Mouse (Mus musculus) ES-CJ7 (cell line): Measurements from ENCODE around the gene Phyhd1.
A peak's percentile ranks its signal among the peaks of the same experiment; 100 is the strongest.

Experiments used
- DNase-seq: peaks from one replicate; pipeline ENCODE4 v3.0.0; 2011; ENCODE audit warnings: low read depth, low spot score

Phyhd1 gene

DNA sequence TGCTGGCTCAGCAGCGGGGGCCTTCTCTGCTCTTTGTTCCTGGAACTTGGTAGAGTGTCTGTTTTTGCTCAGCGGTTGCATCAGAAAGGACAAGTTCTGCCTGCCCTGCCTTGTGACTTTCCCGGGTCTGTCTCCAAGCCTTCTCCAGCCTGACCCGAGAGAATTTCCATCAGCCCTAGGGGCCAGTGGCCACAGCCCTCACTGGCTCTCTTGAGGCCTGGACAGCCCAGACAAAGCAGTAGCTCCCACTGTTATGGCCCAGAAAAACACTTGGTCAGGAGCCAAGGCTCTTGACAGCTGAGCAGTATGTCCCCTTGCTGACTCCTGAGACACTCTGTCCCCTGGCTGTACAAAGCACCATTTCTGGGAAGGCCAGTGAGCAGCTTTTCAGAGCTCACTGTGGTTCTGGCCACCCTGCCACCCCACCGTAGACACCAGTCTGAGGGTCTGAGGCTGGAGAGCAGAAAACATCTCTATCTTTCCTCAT is at the start of gene Phyhd1:
Gene Phyhd1 (plus strand): TSS at position 437 of the 487 bp plus-strand sequence.
- peak; percentile 26 for DNase-seq

DNA sequence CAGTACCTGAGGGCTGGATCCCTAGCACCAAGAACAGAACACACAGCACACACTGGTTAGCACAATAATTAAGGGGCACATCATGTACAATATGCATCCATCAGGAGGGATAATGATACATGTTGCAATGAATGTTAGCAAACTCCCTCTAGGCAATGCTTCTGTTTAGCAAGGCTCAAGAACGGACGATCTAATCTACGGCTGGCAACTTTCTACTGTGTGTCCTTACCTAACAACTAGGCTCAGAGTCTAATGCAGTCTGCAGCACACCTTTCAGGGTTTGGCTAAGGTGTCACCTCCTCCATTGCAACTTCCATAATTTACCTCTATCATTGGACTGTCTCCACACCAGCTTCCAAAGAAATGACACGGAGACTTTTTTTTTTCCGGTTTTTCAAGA is 49.7 kb upstream of the Phyhd1 start:
- no peak for DNase-seq

DNA sequence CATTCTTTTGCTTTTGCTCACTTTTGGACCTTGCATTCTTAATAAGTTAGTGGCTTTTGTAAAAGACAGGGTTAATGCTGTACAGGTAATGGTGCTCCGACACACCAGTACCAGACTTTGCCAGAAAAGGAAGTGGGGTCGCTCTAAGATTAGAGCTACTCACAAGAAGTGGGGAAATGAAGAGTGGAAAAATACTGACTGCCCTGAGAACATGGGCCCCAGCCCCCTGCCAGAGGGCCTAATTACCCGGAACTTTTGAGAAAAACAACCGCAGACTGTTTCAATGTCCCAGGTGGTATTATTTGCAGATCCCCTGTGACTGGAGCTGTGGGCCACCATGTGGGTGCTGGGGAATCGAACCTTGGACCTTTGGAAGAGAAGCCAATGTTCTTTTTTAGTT is 30.4 kb upstream of the Phyhd1 start:
- no peak for DNase-seq

DNA sequence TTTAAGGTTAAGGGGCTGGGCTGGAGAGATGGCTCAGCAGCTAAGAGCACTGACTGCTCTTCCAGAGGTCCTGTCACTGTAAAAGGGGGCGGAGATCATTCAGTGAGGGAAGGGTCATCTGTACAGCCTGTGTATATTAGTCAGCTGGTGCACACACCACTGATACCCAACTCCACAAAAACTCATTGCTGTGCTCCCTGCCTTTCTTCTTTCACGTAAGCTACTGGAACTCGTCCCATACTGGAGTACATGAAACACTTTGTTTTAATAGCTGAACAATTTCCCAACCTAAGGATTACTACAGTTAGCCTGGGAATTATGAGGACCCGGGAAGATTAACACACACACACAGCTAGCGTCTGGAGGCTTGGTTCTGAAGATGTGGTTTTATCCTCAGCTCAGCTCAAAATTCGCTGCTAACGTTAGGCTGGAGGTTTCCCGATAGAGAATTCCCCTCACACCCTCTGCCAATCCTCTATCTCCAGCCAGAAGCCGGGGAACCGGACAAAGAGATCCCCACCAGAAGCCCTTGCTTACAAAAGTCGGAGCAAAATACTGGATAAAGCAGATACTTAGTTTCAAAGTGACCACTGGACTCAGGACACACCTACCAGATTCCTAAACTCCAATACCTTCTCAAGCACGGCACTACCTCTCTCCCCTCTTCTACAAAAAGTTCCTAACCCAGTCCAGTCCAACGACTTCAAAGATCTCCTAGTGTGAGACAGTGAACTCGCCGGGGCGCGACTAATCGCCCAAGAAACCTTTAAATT is 29.4 kb upstream of the Phyhd1 start:
- DNase-seq = no peak

DNA sequence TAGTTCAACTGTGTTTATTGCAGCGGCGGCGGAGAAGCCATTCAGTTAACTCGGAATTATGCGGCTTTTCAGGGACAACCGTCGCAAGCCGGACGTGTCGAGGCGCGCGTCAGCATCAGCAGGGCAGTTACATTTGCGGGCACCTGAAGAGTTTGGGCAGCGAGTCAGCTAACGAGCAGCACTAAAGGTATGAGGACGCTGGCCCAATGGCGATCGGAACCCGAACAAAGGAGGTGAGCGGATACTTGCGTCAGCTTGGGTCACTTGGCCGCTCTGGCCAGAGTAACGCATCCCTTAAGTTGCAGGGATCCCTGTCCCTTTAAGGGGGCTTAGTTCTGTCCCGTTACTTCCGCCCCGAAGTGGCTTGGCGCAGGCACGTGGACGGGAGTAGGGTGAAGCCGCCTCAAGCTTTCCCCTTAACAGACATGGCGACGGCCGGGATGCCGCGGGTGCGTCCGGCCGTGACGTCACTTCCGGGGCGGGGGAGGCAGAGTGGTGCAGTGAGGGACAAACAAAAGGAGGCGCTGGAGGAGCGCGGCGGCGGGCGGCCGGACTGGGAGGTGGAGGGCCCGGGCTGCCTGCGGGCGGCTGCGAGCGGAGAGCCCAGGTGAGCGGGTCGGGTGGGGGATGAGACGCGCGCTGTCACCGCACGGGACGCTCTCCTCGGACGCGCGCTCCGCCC is 28.7 kb upstream of the Phyhd1 start, which contains the start of gene Lrrc8a:
Gene Lrrc8a (plus strand): TSS at position 517 of the 682 bp plus-strand sequence.
- DNase-seq = peak; percentile 98

DNA sequence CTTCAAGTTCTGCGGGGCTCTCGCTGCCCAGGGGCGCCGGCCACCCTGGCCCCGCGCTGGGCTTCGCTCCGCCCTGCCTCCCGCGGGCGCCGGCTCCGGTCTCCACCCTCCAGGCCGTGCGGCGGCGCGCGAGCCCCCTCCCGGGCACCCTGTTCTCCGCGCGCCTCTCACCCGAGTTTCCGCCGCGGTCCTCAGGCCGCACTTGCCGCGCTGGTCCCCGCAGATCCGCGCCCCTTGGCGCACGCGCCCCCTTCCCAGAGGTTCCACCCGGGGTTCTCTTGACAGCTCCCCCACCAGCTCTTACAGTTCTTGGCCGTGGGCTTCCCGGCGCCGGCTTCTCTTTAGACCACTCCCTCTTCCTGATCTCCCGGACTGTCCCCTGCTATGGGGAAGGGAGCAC is 28.1 kb upstream of the Phyhd1 start:
- peak; percentile 55 for DNase-seq

DNA sequence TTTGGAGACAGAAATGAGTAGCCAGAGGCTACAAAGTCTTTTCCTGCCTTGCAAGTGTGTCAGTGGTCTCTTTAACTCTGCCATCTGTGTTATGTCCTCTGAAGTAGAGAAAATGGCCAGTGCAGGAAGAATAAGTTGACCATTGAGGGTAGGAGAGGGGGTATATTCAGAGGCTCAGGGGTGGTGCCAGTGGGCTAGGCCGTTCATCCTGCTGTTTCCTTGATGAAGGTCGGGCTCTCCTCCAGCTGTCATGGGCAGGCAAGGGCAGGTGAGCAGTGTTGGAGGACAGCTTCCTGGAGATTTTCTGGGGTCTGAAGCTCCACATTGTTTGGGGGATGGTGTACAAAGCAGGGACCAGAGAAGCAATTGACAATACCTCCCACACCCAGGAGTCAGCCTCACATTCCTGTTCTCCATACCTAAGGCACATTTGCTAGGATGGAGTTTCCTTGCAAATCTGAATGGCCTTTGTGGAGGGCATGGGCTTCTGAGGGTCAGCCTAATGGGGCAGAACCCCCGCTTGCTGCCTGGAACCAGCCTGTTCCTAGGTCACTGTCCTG is 27.0 kb upstream of the Phyhd1 start:
- no peak for DNase-seq

DNA sequence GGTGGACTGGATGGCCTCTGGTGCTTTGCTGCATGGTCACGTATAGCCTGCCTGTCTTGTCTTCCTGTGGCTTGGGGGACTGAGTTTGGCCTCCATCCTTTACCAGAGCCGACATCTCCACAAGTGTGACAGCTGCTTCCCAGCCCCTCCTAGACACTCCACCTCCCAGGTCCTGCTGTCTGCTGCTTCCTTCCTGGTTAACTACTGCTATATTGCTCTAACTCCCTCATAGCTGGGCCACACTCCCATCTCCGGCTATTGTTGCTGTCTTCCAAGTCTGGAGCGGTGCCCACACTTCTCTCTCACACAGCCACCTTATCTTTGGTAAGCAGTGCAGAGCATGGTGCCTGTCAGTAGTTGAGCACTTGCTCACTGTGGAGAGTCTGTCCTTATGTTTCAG is 26.2 kb upstream of the Phyhd1 start:
- DNase-seq = no peak

DNA sequence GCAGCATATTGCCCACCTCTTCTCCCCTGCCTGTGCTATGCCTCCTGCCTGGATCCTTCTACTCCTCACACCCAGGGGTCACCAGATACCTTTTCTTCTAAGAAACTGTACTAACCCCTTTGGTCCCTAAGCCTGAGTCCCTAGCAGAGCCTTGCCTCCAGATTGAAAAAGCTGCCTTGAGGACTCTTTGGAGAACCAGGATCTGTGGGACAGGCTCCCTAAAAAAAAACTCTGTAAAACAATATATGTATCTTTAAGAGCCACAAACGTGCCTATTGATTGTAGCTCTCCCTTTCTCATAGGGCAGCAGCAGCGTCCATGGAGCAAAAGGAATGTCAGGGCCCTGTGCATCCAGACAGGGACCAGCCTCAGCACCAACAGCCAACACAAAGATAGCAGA is 25.7 kb upstream of the Phyhd1 start, which contains the start of gene Gm28035:
Gene Gm28035 (plus strand): TSS at position 301 of the 400 bp plus-strand sequence.
- no peak for DNase-seq

DNA sequence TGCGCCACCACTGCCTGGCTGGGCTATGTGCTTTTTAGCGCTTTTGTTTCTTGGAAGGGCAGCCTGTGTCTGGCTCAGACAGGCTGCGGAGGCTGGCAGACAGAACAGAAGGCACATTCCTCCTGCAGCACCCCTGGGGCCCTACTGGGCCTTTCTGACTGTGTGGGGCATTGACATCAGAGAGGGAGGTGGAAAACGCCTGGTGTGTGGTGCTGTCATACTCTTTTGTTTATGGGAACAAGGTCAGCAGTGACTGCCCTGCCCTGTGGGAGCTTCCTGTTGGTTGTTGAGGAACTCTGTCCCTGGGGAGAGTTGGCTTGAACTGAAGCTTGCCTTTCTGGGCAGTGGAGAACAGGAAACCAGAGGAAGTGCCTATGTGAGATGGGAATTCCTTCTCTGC is 23.5 kb upstream of the Phyhd1 start:
- DNase-seq = peak; percentile 82

DNA sequence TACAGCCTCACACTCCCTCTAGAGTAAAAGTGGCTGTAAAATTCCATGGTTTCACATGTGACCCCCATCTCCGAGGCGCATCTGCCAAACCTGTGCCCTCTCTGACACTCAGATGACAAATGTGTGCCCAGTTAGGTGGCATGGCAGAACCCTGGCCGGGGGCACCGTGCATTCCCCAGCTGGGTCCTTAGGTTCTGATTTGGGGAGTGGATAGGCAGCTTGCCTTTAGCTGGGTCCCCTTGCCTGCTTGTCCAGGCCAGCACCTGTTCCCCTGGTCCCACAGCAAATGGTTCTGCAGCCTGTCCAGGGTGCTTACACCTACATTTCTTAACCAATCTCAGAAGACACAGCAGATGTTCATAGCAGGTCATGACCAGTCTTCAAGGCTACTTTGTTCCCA is 22.6 kb upstream of the Phyhd1 start:
- no peak for DNase-seq

DNA sequence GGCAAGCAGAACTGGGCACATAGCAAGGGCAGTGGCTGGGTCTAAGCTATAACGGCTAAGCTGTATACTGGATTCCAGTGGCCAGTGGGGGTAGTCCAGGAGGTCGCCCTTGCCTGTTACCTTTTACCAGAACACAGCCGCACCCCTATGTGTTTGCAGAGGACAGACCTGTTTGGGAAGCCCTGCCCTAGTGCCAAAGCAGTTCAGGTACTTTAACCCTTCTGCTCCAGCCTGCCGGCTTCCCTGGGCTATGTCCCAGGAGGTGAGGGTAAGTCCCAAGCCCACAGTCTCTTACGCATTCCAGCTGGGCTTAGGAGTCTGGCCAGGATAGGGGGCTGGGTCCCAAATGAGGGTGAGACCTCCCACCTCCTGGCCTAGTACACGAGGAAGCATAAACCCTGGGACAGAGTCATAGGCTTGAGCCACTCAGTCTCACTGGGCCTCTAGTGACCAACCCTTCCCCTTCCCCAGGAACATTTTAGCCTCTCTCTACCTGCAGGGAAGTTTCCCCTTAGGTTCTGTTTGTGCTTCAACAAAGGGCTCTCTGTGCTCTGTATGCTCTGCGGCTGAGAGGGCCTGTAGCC is 21.3 kb upstream of the Phyhd1 start:
- no peak for DNase-seq

DNA sequence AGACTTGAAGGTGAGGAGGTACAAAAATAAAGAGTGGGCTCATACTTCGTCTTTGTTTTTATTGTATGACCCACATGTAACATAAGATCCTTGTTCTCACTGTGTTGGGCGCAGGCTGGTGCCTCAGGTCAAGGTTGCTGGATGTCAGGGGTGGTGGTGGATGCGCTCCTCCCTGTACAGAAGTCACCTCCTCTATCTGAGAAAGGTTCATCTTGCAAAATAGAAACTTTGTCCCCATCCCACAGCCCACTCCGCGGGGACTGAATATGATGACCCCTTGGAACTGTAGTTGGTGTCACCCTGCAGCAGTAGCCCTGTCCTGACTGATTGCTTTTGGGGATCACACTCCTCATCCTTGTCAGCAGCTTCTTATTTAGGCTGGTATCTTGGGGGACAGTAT is 19.0 kb upstream of the Phyhd1 start:
- no peak for DNase-seq

DNA sequence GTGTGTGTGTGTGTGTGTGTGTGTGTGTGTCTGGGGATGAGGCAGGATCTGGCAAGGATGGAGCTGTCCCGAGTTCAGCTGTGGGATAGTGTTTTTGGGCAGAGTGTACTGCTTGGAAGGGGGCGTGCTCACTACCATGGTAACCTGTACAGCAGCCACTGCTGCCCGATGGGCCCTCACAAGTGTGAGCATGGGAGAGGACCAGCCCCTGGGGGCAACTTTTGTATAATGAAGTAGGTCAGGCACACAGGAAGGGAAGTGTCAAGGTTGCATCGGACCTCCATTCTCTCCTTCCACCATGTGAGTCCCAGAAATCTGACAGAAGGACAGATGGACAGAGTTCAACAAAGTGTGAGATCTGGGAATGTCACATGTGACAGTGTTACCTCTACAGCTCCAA is 18.3 kb upstream of the Phyhd1 start:
- no peak for DNase-seq

DNA sequence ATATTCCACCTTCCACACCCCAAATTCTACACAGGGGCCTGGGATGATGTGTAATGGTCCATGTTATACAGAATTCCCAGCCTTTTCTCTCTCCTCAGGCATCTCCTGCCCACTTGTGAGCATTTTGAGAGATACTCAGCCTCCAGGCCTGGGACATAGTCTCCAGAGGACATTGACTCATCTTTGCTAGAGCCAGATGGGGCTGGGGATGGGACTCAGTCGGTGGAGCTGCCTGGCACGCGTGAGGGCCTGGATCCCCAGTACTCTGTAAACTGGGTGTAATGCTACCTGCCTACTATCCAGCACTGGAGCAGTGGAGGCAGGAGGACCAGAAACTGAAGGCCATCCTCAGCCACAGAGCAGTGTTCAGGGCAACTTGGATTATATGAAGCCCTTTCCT is 16.8 kb upstream of the Phyhd1 start:
- no peak for DNase-seq

DNA sequence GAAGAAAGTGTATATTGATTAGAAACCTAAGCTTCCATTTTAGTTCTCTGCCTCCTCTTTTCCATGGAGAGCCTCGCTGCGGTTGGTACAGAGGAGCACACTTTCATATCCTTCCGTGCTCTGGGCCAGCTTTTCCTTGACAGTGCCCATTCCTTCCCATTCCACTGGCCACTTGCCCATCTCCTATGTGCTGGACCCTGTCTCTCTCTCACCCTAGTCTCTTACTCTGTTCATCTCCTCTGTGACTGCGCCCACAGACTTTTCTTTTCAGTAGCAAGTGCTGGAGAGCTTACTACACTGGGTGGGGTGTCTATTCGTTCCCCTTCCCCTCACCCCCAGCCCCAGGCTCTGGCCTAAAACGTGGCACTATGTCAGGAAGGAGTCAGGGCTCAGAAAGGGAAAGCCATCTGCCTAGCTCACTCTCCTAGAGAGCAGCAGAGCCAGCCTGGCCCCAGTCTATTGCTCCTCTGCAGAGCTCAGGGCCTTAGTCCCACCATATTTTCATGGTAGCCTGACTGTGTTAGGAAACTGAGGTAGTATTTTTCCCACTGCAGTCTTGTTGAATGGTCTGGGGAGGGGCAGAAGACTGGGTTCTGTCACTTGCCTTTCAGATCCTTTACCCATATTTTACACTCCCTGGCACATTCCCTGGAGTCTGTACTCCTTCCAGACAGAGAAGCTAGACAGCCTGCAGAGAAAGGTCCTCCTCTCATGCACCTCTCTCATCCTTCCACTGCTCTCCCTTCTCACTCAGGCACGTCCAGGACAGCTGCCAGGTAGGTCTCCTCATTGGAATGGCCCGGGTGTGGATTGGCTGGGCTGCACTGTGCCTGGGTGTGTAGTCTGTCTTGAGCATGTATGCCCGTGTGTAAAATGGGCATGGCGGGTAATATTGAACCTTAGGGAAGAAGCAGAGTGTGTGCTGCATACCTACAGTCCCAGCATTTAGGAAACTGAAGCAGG is 15.6 kb upstream of the Phyhd1 start:
- DNase-seq = no peak

DNA sequence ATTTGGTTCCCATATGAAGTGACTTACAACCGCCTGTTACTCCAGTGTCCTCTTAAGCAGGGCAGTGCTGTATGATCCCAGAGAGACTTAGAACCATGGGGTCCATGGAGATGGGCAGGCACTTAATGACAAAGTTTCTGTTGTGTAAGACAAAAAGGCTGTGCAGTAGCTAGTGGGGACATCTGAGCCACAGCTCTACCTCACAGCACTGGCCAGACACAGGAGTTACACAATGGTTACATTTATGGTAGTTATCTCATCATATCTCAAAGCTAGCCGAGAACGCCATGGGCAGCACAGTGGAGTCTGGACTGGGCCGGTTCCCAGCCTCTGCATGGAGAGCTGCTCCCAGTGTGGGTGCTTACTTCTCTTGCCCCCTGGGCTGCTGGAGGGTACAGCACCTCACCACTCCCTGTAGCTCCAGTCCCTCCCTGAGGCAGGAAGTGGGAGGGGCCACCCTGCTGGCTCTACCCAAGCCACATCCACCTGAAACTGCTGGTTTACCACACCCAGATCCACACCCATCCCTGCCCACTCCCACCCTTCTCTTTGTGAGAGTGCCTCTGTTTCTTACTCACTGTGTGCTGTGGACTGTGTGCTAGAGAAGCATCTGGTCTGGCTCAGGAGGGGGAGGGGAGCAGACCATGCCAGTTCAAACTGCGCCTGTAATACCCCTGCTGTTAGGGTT is 14.4 kb upstream of the Phyhd1 start:
- DNase-seq = peak; percentile 91

DNA sequence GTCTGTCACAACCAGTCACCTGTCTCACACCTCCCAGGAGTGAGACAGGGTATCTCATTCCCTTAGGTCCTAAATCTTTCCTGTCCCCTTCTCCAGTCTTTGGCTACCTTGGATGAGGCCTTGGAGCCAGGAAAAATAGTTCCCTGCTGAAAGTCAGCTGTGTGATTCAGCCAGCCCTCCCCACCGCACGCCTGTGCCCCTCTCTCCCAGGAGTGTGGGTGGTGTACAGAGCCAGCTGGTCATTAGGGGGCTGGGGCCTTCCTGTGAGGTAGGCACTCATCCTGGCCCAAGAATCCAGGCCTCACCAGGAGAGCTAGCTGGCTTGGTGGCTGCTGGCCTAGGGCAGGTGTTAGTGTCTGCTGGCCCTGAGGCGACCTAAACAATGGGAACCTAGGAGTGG is 13.5 kb upstream of the Phyhd1 start:
- DNase-seq = no peak

DNA sequence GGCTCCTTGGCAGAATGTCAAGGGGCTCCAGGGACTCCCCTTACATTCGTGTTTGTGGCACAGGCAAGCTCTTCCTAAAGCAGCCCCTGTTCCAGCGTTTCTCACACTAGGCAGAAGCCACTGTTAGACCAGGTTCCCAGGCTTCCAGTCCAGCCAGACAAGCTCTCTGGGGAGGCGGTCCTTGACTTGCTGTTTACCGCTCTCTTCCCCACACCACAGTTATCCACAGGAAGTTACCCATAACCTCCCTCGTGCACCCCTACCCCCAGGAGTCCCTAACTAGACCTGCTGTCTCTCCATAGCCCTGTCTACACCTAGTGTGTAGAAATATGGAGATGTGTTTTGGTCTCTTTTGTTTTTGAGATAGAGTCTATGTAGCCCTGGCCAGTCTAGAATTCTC is 12.2 kb upstream of the Phyhd1 start:
- DNase-seq = no peak

DNA sequence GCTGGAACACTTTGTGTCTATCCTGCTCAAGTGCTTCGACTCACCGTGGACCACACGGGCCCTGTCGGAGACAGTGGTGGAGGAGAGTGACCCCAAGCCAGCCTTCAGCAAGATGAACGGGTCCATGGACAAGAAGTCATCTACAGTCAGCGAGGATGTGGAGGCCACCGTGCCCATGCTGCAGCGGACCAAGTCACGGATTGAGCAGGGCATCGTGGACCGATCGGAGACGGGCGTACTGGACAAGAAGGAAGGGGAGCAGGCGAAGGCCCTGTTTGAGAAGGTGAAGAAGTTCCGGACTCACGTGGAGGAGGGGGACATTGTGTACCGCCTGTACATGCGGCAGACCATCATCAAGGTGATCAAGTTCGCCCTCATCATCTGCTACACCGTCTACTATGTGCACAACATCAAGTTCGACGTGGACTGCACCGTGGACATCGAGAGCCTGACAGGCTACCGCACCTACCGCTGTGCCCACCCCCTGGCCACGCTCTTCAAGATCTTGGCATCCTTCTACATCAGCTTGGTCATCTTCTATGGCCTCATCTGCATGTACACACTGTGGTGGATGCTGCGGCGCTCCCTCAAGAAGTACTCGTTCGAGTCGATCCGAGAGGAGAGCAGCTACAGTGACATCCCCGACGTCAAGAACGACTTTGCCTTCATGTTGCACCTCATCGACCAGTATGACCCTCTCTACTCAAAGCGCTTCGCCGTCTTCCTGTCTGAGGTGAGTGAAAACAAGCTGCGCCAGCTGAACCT is 10.2 kb upstream of the Phyhd1 start:
- no peak for DNase-seq
